Mouse (Mus musculus) CD4-positive helper T cell, adult 2 months (primary cell): ENCODE measurements around the gene Cdh4.

Experiments
- DNase-seq: peaks from one replicate; pipeline ENCODE4 v3.0.0-alpha.2; 2012; ENCODE audit warnings: low read depth, missing footprints, low spot score

Cdh4 gene

GRCm38 (mm10) chr2:179852862-179853261 is 410.6 kb downstream of the Cdh4 start:
- no peak for DNase-seq

GRCm38 (mm10) chr2:179853892-179854291 is 411.7 kb downstream of the Cdh4 start:
- no peak for DNase-seq

DNA sequence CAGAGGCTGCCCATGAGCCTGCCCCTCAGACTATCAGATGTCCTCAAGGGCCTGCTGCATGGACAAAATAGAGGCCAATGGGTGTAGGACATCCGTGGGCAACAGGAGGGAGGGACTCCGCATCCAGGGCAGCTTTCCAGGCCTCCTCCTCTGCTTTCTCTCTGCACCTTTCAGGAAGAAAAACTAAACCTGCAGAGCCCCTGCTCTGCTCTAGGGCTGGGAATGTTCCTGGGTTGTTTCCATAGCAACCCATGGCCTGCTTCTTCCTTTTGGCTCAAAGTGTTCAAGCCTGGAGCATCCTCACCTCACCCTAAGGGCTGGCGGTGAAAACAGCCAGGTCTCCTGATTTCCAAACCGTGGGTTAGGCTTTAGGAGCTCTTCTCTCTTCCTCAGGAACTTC is 414.9 kb downstream of the Cdh4 start:
- no peak for DNase-seq

- no peak for DNase-seq
Observed at GRCm38 (mm10) chr2:179862676-179863075, 420.4 kb downstream of the Cdh4 start.

GRCm38 (mm10) chr2:179863266-179863665 is 421.0 kb downstream of the Cdh4 start:
- DNase-seq = no peak

GRCm38 (mm10) chr2:179865097-179865496 is 422.9 kb downstream of the Cdh4 start:
- DNase-seq = no peak

- no peak for DNase-seq
Observed at GRCm38 (mm10) chr2:179867669-179868068, 425.4 kb downstream of the Cdh4 start.

DNA sequence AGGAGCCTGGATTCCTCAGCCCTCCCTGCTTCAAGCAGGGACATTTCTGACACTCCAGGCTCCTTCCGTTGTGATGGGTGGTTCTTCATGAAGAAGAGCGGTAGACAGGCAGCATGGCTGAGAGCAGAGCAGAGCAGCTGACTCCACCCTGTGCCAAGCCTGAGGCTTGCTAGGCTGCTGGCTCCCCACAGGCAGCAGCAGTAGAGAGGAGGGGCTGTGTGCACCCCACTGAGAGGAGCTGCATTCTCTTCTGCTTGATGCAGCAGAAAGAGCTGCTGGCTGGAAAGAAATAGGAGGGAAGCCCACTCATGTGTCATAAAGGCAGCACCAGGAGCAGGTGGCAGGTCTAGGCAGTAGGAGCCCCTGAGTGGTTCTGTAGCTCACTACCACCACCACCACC is 427.6 kb downstream of the Cdh4 start:
- DNase-seq = no peak

GRCm38 (mm10) chr2:179872724-179873123 is 430.5 kb downstream of the Cdh4 start:
- DNase-seq = no peak

DNA sequence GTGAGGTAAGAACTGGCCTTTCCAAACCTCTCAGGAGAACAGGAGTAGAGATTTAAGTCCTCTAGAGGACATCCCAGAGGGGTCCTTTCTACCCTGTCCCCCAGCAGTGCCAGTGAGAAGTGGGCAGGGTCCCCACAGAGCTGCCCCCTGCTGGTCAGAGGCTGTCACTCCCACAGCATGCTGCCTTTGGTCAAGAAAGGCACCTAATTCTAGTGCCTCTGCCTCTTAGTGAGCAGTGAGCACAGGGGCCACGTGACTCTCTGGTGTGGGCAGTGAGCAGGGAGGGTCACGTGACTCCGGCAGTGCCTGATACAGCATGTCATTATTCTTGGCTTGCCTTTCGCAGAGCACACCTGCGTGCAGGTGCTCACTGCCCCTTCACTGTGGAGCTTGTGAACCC is 431.1 kb downstream of the Cdh4 start:
- no peak for DNase-seq

DNA sequence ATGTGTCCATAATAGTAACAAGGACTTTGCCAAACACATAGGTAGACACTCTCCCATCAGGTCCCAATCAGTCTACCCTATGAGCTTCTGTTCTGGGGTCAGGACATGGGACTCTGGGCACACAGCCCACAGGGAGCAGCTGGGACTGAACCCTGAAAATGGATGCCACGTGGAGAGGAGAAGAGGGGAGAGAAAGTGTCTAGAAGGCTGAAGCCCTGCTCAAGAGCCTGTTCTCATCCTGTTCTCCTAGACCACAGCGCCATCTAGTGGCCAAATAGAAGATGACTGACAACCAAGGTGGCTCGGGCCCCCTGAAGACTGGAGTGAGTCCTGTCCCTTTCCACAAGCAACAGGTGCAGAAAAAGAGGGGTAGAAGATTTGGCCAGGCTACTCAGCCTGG is 432.9 kb downstream of the Cdh4 start:
- DNase-seq = peak; percentile 51

- DNase-seq = peak; percentile 13
Observed at GRCm38 (mm10) chr2:179877551-179878215, 435.5 kb downstream of the Cdh4 start.

GRCm38 (mm10) chr2:179884561-179884960 is 442.3 kb downstream of the Cdh4 start:
- DNase-seq = no peak

DNA sequence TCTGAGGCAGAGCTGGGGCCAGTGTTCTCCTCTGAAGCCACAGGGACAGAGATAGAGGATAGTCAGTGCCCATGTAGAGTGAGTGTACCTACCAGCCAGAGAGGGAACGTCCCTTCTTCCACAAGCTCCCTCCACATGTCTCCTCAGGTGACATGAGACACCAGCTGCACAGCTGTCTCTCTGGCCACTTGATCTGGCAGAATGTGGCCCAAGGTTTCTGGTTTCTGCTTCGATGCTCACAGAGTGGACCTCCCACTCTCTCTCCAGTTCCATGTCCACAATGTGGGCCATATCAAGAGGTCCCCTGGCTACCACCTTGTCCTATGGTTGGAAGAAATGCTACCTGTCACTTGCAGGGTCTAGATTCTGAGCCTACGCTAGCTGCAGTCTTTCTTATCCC is 448.8 kb downstream of the Cdh4 start:
- no peak for DNase-seq

DNA sequence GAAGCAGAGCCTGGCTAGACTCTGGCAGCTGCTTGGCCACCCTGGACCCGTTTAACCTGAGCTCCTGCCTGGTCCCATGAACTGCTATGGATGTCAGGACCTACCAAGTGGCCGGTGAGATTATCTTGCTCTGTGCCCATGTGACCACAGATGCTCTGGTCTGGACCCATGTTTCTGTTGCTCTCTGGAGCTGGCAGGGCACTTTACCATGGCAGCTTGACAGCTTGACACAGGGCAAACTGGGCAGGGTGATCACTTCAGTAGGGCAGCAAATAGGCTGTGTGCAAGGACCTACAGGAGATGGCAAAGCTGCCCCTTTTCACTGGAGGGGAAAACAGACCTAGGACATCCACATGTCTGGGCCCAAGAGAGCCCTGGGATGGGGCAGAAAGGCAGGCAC is 454.7 kb downstream of the Cdh4 start:
- no peak for DNase-seq

DNA sequence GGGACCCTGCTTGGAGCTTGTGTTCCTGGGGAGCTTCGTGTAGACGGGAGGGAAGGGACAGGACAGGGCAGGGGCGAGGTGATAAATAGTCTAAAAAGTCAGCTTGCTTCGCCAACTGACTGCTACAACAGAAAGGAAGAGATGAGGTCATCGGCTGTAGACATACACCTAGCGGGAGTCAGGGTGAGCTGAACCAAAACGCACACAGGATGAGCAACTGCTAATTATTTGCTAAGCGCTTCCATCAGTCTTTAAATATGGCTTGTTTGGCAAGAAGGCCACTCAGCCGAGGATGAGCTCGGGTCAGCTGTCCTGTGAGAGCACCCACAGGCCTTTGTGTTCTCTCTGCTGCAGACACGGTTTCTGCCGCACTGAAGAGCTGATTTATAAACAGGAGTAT is 470.7 kb downstream of the Cdh4 start:
- no peak for DNase-seq

DNA sequence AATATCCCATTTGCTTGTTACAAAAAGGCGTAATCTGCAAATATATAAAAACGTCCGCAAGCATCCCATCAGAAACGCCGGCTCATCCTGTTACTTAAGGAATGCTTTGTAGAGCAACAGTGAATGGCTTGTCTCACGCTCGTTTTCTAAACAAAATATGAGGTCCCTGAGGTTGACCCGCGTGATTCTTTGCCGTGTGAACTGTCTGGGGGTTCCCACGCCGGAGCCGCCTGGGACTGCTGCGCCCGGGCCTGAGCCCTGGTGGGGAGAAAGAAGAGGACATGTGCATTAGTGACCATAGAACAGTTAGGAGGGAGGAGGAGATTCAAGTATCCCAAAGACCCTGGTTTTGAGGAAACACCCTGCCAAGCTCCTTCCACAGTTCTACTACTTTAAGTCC is 471.1 kb downstream of the Cdh4 start:
- DNase-seq = no peak

- DNase-seq = no peak
Observed at GRCm38 (mm10) chr2:179914246-179914645, 472.0 kb downstream of the Cdh4 start.

DNA sequence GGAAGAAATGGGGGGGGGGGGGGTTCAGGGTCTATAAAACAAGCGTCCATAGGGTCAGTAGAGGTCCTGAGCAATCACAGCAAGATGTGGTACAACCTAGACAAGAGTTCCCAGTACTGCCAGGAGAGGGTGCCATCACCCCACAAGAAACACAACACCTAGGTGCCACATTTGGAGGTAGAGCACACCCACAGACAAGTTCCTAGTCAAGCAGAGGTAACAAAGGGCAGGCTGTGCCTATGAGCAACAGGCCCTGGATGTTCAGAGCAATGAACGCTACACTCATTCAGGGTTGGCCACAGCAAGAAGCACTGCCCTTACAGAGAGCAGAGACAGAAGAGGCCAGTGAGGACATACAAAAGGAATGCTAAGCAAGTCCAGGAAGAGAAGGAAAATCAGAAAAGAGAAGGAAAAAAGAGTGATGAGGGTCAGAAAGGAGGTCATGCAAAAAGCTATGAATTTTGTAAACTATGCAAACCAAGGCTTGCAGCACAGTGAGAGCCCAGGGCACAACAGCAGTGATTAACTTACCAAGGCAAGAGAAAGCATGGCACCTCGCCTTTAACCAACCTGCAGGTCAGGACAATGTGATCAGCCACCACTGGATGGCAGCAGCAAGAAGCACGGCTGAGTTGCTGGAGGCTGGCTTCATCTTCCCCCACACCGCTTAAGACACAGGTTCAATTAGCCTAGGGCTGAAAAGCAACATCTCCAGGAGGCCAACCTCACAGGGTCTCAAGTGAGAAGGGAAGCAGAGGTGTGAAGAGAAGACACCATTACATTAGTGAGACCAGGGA is 474.8 kb downstream of the Cdh4 start:
- peak; percentile 73 for DNase-seq

GRCm38 (mm10) chr2:179920042-179920441 is 477.8 kb downstream of the Cdh4 start:
- DNase-seq = no peak

- DNase-seq = no peak
Observed at GRCm38 (mm10) chr2:179921021-179921653, 478.9 kb downstream of the Cdh4 start.

DNA sequence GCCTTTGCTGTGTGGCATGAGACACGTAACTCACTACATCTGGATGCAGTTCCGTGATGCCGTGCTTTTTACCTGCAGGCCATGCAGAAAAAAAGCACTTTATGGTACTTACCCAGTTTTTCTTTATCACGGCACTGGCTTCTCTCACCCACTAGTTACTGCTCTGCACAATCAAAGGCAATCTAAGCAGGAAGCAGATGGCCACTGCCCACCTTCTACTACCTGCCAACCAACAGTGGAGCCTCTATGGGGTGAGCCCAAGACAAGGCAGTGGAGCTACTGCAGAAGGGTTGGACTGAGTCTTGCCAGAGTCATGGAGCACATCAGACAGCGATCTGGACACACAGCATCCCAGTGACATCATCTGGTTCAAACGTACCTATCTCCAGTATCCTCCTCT is 481.8 kb downstream of the Cdh4 start:
- DNase-seq = no peak

DNA sequence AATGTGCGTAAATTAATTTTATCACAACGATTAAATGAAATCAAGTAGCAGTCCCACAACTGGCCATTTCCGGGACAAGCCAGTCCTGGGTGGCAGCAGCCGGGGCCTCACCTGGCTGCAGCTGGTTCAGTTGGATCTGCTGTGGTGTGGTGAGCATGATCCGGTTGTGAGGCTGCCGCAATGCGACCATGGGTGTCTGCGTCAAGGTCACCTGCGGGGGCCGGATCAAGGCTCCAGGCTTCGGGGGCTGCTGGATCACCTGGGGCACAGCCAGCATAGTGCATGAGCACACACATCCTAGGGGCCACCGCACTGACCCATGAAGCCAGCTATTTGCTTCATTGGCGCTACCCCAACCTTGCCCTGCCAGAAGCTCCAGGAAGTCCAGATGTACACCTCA is 486.9 kb downstream of the Cdh4 start:
- DNase-seq = no peak
